Mouse (Mus musculus): Measurements from ENCODE around the gene Taf3.
A peak's percentile ranks its signal among the peaks of the same experiment; 100 is the strongest.

The Taf3 gene

GRCm38 (mm10) chr2:10010263-10010909 is 38.0 kb downstream of the Taf3 start:
- peak; percentile 66 for DNase-seq (ENCODE audit: low spot score)

- no peak for DNase-seq (ENCODE audit: low spot score)
Observed at GRCm38 (mm10) chr2:10009671-10010254, 38.6 kb downstream of the Taf3 start.

GRCm38 (mm10) chr2:10008593-10008992 is 39.8 kb downstream of the Taf3 start:
- DNase-seq (ENCODE audit: low spot score): no peak

GRCm38 (mm10) chr2:10004960-10005621 is 43.3 kb downstream of the Taf3 start:
- no peak for DNase-seq (ENCODE audit: low spot score)

- DNase-seq (ENCODE audit: low spot score): no peak
Observed at GRCm38 (mm10) chr2:10003358-10003757, 45.0 kb downstream of the Taf3 start.

GRCm38 (mm10) chr2:10001591-10001990 is 46.8 kb downstream of the Taf3 start:
- no peak for DNase-seq (ENCODE audit: low spot score)

GRCm38 (mm10) chr2:9997535-9997934 is 50.9 kb downstream of the Taf3 start:
- no peak for DNase-seq (ENCODE audit: low spot score)

GRCm38 (mm10) chr2:9996111-9996510 is 52.3 kb downstream of the Taf3 start:
- no peak for DNase-seq (ENCODE audit: low spot score)

- DNase-seq (ENCODE audit: low spot score): no peak
Observed at GRCm38 (mm10) chr2:9990690-9991229, 57.6 kb downstream of the Taf3 start.

GRCm38 (mm10) chr2:9989649-9990547 is 58.5 kb downstream of the Taf3 start:
- DNase-seq (ENCODE audit: low spot score): no peak

- no peak for DNase-seq (ENCODE audit: low spot score)
Observed at GRCm38 (mm10) chr2:9988290-9988689, 60.1 kb downstream of the Taf3 start.

- DNase-seq (ENCODE audit: low spot score): no peak
Observed at GRCm38 (mm10) chr2:9985979-9986447, 62.4 kb downstream of the Taf3 start.

- no peak for DNase-seq (ENCODE audit: low spot score)
Observed at GRCm38 (mm10) chr2:9982446-9982845, 66.0 kb downstream of the Taf3 start.

- no peak for DNase-seq (ENCODE audit: low spot score)
Observed at GRCm38 (mm10) chr2:9971927-9972326, 76.5 kb downstream of the Taf3 start.

- DNase-seq (ENCODE audit: low spot score): no peak
Observed at GRCm38 (mm10) chr2:9970579-9970978, 77.8 kb downstream of the Taf3 start.

- DNase-seq (ENCODE audit: low spot score): no peak
Observed at GRCm38 (mm10) chr2:9970178-9970577, 78.2 kb downstream of the Taf3 start.

- DNase-seq (ENCODE audit: low spot score): no peak
Observed at GRCm38 (mm10) chr2:9969734-9970133, 78.7 kb downstream of the Taf3 start.

GRCm38 (mm10) chr2:9966634-9967033 is 81.8 kb downstream of the Taf3 start:
- DNase-seq (ENCODE audit: low spot score): no peak

- no peak for DNase-seq (ENCODE audit: low spot score)
Observed at GRCm38 (mm10) chr2:9965608-9966007, 82.8 kb downstream of the Taf3 start.

- no peak for DNase-seq (ENCODE audit: low spot score)
Observed at GRCm38 (mm10) chr2:9962871-9963270, 85.5 kb downstream of the Taf3 start.

- no peak for DNase-seq (ENCODE audit: low spot score)
Observed at GRCm38 (mm10) chr2:9961708-9962107, 86.7 kb downstream of the Taf3 start.

- no peak for DNase-seq (ENCODE audit: low spot score)
Observed at GRCm38 (mm10) chr2:9958011-9958410, 90.4 kb downstream of the Taf3 start.
